Mouse (Mus musculus): ENCODE results near the gene Scai.

The Scai gene

GRCm38 (mm10) chr2:39190561-39191056, at the start of gene Scai:
Gene Scai, minus strand, starts transcription at chr2:39190734.
- DNase-seq, result peak; percentile 99

GRCm38 (mm10) chr2:39226731-39227130, 36.2 kb upstream of the Scai start:
- DNase-seq, result no peak

GRCm38 (mm10) chr2:39226019-39226640, 35.6 kb upstream of the Scai start, which contains the start of gene Ppp6c:
Gene Ppp6c, minus strand, starts transcription at chr2:39226451.
- peak; percentile 97 for DNase-seq

- DNase-seq, result peak; percentile 42
Observed at GRCm38 (mm10) chr2:39225331-39226018, 34.9 kb upstream of the Scai start.

GRCm38 (mm10) chr2:39224621-39225020, 34.1 kb upstream of the Scai start:
- DNase-seq, result no peak

- no peak for DNase-seq
Observed at GRCm38 (mm10) chr2:39220010-39220409, 29.5 kb upstream of the Scai start.

GRCm38 (mm10) chr2:39219034-39219433, 28.5 kb upstream of the Scai start:
- DNase-seq, result no peak

- DNase-seq, result no peak
Observed at GRCm38 (mm10) chr2:39217150-39217549, 26.6 kb upstream of the Scai start.

GRCm38 (mm10) chr2:39210738-39211137, 20.2 kb upstream of the Scai start:
- DNase-seq, result no peak

- DNase-seq, result no peak
Observed at GRCm38 (mm10) chr2:39203359-39203758, 12.8 kb upstream of the Scai start.

- DNase-seq, result peak; percentile 29
Observed at GRCm38 (mm10) chr2:39194809-39195208, 4.3 kb upstream of the Scai start.

GRCm38 (mm10) chr2:39189961-39190560, 473 bp downstream of the Scai start:
- DNase-seq, result peak; percentile 8

GRCm38 (mm10) chr2:39185942-39186341, 4.6 kb downstream of the Scai start:
- DNase-seq, result no peak

GRCm38 (mm10) chr2:39183587-39183986, 6.9 kb downstream of the Scai start:
- no peak for DNase-seq

- DNase-seq, result no peak
Observed at GRCm38 (mm10) chr2:39160996-39161395, 29.5 kb downstream of the Scai start.

GRCm38 (mm10) chr2:39157916-39158315, 32.6 kb downstream of the Scai start:
- DNase-seq, result no peak

- DNase-seq, result no peak
Observed at GRCm38 (mm10) chr2:39156821-39157220, 33.7 kb downstream of the Scai start.

- no peak for DNase-seq
Observed at GRCm38 (mm10) chr2:39150943-39151342, 39.6 kb downstream of the Scai start.

- no peak for DNase-seq
Observed at GRCm38 (mm10) chr2:39148075-39148474, 42.5 kb downstream of the Scai start.

- DNase-seq, result no peak
Observed at GRCm38 (mm10) chr2:39146469-39146868, 44.1 kb downstream of the Scai start.

- DNase-seq, result peak; percentile 79
Observed at GRCm38 (mm10) chr2:39142357-39142948, 48.1 kb downstream of the Scai start.

- DNase-seq, result no peak
Observed at GRCm38 (mm10) chr2:39140586-39141455, 49.7 kb downstream of the Scai start.
